Mouse (Mus musculus) hindbrain, embryonic 16.5 days (tissue): ENCODE data around the gene Odf2l. TPM values are rescaled to one million over a fixed set of nuclear protein-coding genes. Genes with fewer than 3 reads are reported as not detected.

ENCODE experiments used
- ATAC-seq: fragments of 200-750 bp; cut with Nextera tagmentation; 2 replicates; pipeline ENCODE4 v1.8.0; 2017; ENCODE audit warnings: moderate TSS enrichment, moderate library complexity
- H3K27ac ChIP-seq: fragments of 300-500 bp; sonication (generic); 2 replicates; pipeline ENCODE4 v1.5.1; 2014; ENCODE audit warnings: low read depth, mild to moderate bottlenecking, control low read depth, low read length, moderate library complexity
- H3K27me3 ChIP-seq: fragments of 300-500 bp; sonication (generic); replicated peaks from 2 replicates; pipeline ENCODE4 v1.6.1; 2014; ENCODE audit warnings: low read length; ENCODE audit not compliant: control insufficient read depth, insufficient read depth
- H3K36me3 ChIP-seq: fragments of 300-500 bp; sonication (generic); 2 replicates; pipeline ENCODE4 v1.6.1; 2014; ENCODE audit warnings: mild to moderate bottlenecking, low read length, moderate library complexity, mixed read lengths; ENCODE audit not compliant: control insufficient read depth, insufficient read depth
- H3K4me1 ChIP-seq: fragments of 300-500 bp; sonication (generic); 2 replicates; pipeline ENCODE4 v1.6.1; 2014; ENCODE audit warnings: low read depth, low read length; ENCODE audit not compliant: control insufficient read depth, insufficient read depth
- H3K4me2 ChIP-seq: fragments of 300-500 bp; sonication (generic); 2 replicates; pipeline ENCODE4 v1.6.1; 2014; ENCODE audit warnings: mild to moderate bottlenecking, low read length, control low read depth, moderate library complexity
- H3K4me3 ChIP-seq: fragments of 300-500 bp; sonication (generic); 2 replicates; pipeline ENCODE4 v1.5.1; 2014; ENCODE audit warnings: mild to moderate bottlenecking, low read length, control low read depth, moderate library complexity
- H3K9ac ChIP-seq: fragments of 300-500 bp; sonication (generic); 2 replicates; pipeline ENCODE4 v1.6.1; 2014; ENCODE audit warnings: low read depth, mild to moderate bottlenecking, control low read depth, low read length, moderate library complexity
- H3K9me3 ChIP-seq: fragments of 300-500 bp; sonication (generic); 2 replicates; pipeline ENCODE4 v1.6.1; 2014; ENCODE audit warnings: mild to moderate bottlenecking, low read length, moderate library complexity; ENCODE audit not compliant: control insufficient read depth
- WGBS: fragments of 180-500 bp; shearing (Covaris S2); extraction: QIAGEN DNeasy Blood & Tissue Kit; methylation state at CpG from one replicate; pipeline ENCODE4 v1.1.7; 2014; 5-methylcytosine and 5-hydroxymethylcytosine counted together
- polyA plus RNA-seq: library from polyadenylated mRNA; unstranded; fragments of >200 nt; fragmentation: Nextera tagmentation; extraction: Ambion mirVana; gene quantifications from 2 replicates; pipeline ENCODE4 v1.2.1, GENCODE M21; 2015

Gene Odf2l
- polyA plus RNA-seq, 1 experiment from 2014 or later: 10.5 TPM

DNA sequence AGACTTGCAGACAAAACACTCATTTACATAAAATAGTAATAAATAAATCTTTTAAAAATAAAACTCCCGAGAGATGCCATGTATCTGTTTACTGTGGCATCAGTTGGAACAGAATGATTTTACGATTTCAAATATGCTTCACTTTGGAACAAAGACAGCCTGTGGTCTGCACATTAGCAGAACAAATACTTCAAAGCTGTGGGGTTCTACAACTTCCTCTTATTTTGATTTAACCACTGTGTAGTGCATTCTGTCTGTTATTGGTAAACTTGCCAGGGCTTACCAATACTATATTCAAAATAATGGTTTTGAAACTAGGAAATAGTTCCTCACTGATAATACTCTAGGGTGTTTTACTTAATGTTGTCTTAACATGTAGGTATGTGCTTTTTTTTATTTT lies 8.2 kb downstream of the Odf2l start:
- H3K4me2 ChIP-seq: no peak overlapping the region
- no peak overlapping the region for H3K27ac ChIP-seq
- H3K9ac ChIP-seq: no peak overlapping the region
- 94% methylated on average over 2 of the region's 2 CpGs for WGBS
- H3K4me1 ChIP-seq: no peaks in the 10 kb centered on the region
- H3K27me3 ChIP-seq: no peaks in the 10 kb centered on the region
- ATAC-seq: no peak
- H3K9me3 ChIP-seq: no peaks in the 10 kb centered on the region
- H3K4me3 ChIP-seq: no peak overlapping the region
- H3K36me3 ChIP-seq: 0 out of 2 replicates have a peak, but pooled peaks cover 3% of the 10 kb centered on the region

DNA sequence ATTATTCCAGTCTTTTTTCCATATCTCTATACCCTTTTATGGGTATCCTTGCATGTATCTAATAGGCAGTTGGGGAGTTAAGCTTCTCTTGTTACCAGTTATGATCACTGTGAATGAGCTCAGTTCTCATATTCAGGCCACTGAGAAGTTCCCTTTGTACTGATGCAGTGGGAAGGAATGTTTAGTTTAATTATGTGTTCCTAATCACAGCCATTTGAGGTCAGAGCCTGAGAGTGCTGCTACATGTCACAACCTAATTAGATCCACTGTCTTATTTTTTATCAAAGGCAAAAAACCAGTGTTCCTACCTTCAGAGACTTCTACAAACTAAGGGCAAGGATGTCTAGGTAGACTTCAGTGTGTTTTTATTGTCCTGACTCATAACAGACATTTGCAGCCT lies 11.0 kb downstream of the Odf2l start:
- no peak overlapping the region for H3K4me2 ChIP-seq
- no peaks in the 10 kb centered on the region for H3K9me3 ChIP-seq
- H3K4me3 ChIP-seq: no peak overlapping the region
- no peak overlapping the region for H3K9ac ChIP-seq
- H3K36me3 ChIP-seq: peaks cover 6% of the 10 kb centered on the region
- no peak overlapping the region for H3K27ac ChIP-seq
- H3K27me3 ChIP-seq: no peaks in the 10 kb centered on the region
- H3K4me1 ChIP-seq: no peaks in the 10 kb centered on the region
- no peak for ATAC-seq

DNA sequence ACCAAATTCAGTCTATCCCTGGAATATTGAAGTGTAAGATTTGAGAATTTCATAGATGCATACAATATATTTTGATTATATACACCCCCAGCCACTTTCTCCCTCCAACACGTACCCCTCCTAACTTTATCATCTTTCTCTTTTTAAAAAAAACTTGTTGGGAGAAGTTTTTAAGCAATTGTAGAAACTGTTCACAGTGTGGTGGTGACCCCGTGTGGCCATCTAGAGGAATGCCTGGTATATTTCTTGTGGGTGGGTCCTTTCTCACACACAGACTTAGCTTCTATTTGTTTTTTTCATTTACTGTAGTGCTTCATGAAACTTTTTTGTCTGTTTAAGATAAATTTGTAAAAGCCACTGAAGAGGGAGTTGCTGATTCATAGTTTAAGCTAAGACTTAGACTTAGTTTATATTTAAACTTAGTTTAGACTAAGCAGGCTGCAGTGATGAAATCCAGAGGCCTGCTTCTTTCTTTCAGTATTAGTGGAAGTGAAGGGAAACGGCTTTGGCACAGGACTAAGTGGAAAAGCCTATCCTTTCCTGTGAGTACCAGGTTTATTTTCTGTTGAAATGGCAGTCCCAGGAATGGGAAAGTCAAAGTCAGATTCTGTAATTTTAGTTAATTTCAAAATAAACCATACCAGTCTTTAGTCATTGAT lies 13.0 kb downstream of the Odf2l start:
- Histone ChIP-seq H3K27ac (no peak overlapping the region), H3K4me3 (no peak overlapping the region), H3K27me3 (no peaks in the 10 kb centered on the region), H3K4me1 (no peaks in the 10 kb centered on the region), H3K36me3 (peaks cover 9% of the 10 kb centered on the region), H3K4me2 (no peak overlapping the region), H3K9ac (no peak overlapping the region), H3K9me3 (no peaks in the 10 kb centered on the region)
- 44% methylated on average over 3 of the region's 3 CpGs for WGBS
- ATAC-seq: peak; percentile 61; the same call in 1 of the 2 replicates

- Histone ChIP-seq H3K9me3 (no peaks in the 10 kb centered on the region), H3K36me3 (0 out of 2 replicates have a peak, but pooled peaks cover 2% of the 10 kb centered on the region), H3K4me1 (no peaks in the 10 kb centered on the region), H3K4me3 (no peak overlapping the region), H3K27me3 (no peaks in the 10 kb centered on the region), H3K9ac (no peak overlapping the region), H3K4me2 (no peak overlapping the region), H3K27ac (no peak overlapping the region)
- 84% methylated on average over 4 of the region's 4 CpGs for WGBS
- ATAC-seq: no peak
Measured at GRCm38 (mm10) chr3:145140236-145140635, 21.8 kb downstream of the Odf2l start.

DNA sequence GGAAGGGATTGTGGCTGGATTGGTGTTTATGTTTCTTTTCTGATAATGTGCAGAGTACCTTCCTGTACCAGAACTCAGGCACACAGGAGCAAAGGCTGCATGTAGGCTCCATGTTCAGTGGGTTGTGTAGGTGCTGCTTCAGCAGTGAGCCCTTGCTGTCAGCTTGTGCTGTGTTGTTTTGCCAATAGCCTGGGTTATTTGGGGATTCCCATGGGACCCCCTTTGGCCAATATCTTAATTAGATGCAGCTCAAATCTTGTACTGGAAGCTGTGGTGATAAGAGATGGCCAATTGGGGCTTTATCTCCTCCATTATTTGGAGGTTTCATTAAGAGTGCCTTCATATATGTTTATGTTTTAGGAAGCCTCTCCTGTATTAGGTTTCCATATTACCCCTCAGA lies 24.5 kb downstream of the Odf2l start:
- Histone ChIP-seq H3K27ac (no peak overlapping the region), H3K9ac (no peak overlapping the region), H3K9me3 (no peaks in the 10 kb centered on the region), H3K4me2 (no peak overlapping the region), H3K27me3 (no peaks in the 10 kb centered on the region), H3K4me3 (no peak overlapping the region), H3K4me1 (no peaks in the 10 kb centered on the region), H3K36me3 (0 out of 2 replicates have a peak, but pooled peaks cover 3% of the 10 kb centered on the region)
- ATAC-seq: no peak

GRCm38 (mm10) chr3:145143856-145144255 lies 25.5 kb downstream of the Odf2l start:
- 0 out of 2 replicates have a peak, but pooled peaks cover 3% of the 10 kb centered on the region for H3K36me3 ChIP-seq
- H3K9me3 ChIP-seq: no peaks in the 10 kb centered on the region
- no peak overlapping the region for H3K9ac ChIP-seq
- ATAC-seq: no peak
- H3K4me2 ChIP-seq: no peak overlapping the region
- H3K27ac ChIP-seq: no peak overlapping the region
- WGBS: 83% methylated on average over 10 of the region's 10 CpGs
- no peaks in the 10 kb centered on the region for H3K27me3 ChIP-seq
- H3K4me1 ChIP-seq: no peaks in the 10 kb centered on the region
- H3K4me3 ChIP-seq: no peak overlapping the region

DNA sequence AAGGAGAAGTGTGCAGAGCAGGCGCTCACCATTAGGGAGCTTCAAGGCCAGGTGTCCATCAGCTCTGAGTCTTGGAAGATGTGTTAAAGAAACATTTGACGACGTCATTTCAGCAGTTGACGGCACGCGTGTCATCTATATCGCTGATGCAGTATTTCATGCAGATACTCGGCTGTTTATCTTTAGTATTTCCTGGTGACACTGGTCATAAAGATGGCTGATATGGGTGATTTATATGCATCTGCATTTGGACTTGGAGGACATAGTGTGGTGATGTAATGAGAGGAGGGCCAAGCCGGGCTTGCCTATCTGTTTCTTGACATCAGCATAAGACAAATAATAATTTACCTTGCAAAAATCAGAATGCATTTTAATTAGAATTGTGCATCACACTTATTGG lies 28.5 kb downstream of the Odf2l start:
- H3K4me2 ChIP-seq: no peak overlapping the region
- H3K27ac ChIP-seq: no peak overlapping the region
- H3K9ac ChIP-seq: no peak overlapping the region
- H3K4me3 ChIP-seq: no peak overlapping the region
- no peaks in the 10 kb centered on the region for H3K27me3 ChIP-seq
- ATAC-seq: no peak
- 0 out of 2 replicates have a peak, but pooled peaks cover 3% of the 10 kb centered on the region for H3K36me3 ChIP-seq
- no peaks in the 10 kb centered on the region for H3K4me1 ChIP-seq
- 95% methylated on average over 9 of the region's 9 CpGs for WGBS
- H3K9me3 ChIP-seq: no peaks in the 10 kb centered on the region

DNA sequence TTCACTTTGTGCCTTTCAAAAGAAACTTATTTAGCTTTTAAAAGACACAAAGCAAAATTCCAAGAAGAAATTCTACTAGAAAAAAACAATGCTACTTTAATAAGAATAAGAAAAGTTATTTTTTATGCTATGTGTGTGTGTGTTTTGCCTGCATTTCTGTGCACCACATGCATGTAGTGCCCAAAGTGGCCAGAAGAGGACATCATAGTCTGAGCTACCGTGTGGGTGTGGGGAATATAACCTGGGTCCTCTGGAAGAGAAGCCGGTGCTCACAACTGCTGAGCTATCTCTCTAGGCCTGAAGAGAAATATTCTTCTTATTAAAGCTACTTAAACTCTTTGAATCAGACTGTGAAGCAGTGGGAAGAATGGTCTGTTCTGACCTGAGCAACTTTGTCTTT lies 29.1 kb downstream of the Odf2l start:
- no peaks in the 10 kb centered on the region for H3K27me3 ChIP-seq
- H3K4me3 ChIP-seq: no peak overlapping the region
- no peak overlapping the region for H3K4me2 ChIP-seq
- H3K9me3 ChIP-seq: no peaks in the 10 kb centered on the region
- 82% methylated on average over 2 of the region's 2 CpGs for WGBS
- H3K9ac ChIP-seq: no peak overlapping the region
- 0 out of 2 replicates have a peak, but pooled peaks cover 3% of the 10 kb centered on the region for H3K36me3 ChIP-seq
- H3K4me1 ChIP-seq: no peaks in the 10 kb centered on the region
- no peak for ATAC-seq
- no peak overlapping the region for H3K27ac ChIP-seq

GRCm38 (mm10) chr3:145147952-145148351 lies 29.6 kb downstream of the Odf2l start:
- Histone ChIP-seq H3K4me2 (no peak overlapping the region), H3K4me3 (no peak overlapping the region), H3K9ac (no peak overlapping the region), H3K27me3 (no peaks in the 10 kb centered on the region), H3K4me1 (no peaks in the 10 kb centered on the region), H3K9me3 (no peaks in the 10 kb centered on the region), H3K27ac (no peak overlapping the region), H3K36me3 (0 out of 2 replicates have a peak, but pooled peaks cover 3% of the 10 kb centered on the region)
- no peak for ATAC-seq
